Mouse (Mus musculus): ENCODE measurements around the gene Sntb2. TPM values are rescaled to one million over a fixed set of nuclear protein-coding genes. Genes with fewer than 3 reads are reported as not detected.

Gene Sntb2
- total and polyA plus RNA-seq, 3 experiments, result 0.86 to 2.3 (median 1.3) TPM

DNA sequence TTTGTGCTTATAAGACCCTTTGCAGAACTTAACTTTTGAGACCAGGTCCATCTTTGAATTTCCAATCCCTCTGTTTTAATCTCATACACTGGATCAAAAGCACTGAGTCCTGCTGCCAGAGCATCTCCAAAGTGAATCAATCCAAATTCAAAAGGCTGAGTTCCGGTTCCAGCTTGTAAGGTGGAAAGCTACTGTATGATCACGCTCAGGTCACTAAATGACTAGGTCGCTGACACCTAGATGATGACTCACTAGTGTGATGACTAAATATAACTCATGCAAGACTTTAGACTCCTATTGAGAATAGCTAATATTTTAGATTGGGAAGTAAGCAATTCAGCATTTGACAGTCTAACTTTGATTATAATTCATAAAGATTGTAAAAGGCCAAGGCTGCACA, 46.7 kb upstream of the Sntb2 start:
- Histone ChIP-seq H3K9ac (ENCODE audit: insufficient read depth, low read depth) (no peak overlapping the region), H3K4me1 (ENCODE audit: control insufficient read depth in 1 of 2, insufficient read depth in 2 of 2) (peaks cover 13 to 39% of the 10 kb centered on the region in 2 experiments), H3K79me2 (replicated peaks; ENCODE audit: control insufficient read depth, extremely low read depth, insufficient read depth, poor library complexity, severe bottlenecking) (peaks cover 73% of the 10 kb centered on the region), H3K27ac (ENCODE audit: insufficient read depth, low read depth) (0 out of 2 replicates have a peak overlapping the region, but pooled peaks have one; percentile 40), H3K9me3 (replicated peaks; ENCODE audit: low read length) (no peaks in the 10 kb centered on the region), H3K27me3 (replicated peaks) (no peaks in the 10 kb centered on the region), H3K4me2 (ENCODE audit: insufficient read depth, low read depth, poor library complexity, severe bottlenecking) (peak overlapping the region; percentile 42), H3K36me3 (replicated peaks in 1 of 2; ENCODE audit: control insufficient read depth in 1 of 2, insufficient read depth in 1 of 2, low read length in 1 of 2) (peaks cover 30 to 58% of the 10 kb centered on the region in 2 experiments), H3K4me3 (replicated peaks in 1 of 3; ENCODE audit: low read depth in 2 of 3, low read length in 2 of 3, poor library complexity in 1 of 3) (no peak overlapping the region)
- dilution Hi-C loops (cut with MboI; ENCODE audit: extremely low pct_ligation_motif_present, extremely low pct_unique_long_range_greater_than_20kb, low sequenced_read_pairs) (no loop called here), in situ Hi-C loops (cut with MboI; ENCODE audit: low pct_ligation_motif_present, low pct_unique_long_range_greater_than_20kb, low sequenced_read_pairs) (loop anchor here (5.0 kb wide), 2 partner anchors 82 to 172 kb away; no protein-coding TSS in a partner anchor)
- DNase-seq (ENCODE audit: extremely low read depth), result peak; percentile 65
- peak; percentile 73 for TF ChIP-seq JUN (IDR thresholded peaks at IDR 0.05; ENCODE audit: insufficient read depth, low read depth, low read length)
- TF ChIP-seq IRF4 (IDR thresholded peaks at IDR 0.05; ENCODE audit: low read depth, low read length), result peak; percentile 78
- no peak for TF ChIP-seq CHD1 (IDR thresholded peaks at IDR 0.05; ENCODE audit: low read depth, low read length)
- no peak for TF ChIP-seq ZMIZ1 (IDR thresholded peaks at IDR 0.05; ENCODE audit: low read depth, low read length)
- no peak for TF ChIP-seq E2F4 (IDR thresholded peaks at IDR 0.05; ENCODE audit: insufficient replicate concordance, low read depth, low read length)
- TF ChIP-seq NELFE (IDR thresholded peaks at IDR 0.05; ENCODE audit: low read depth, low read length), result no peak
- peak; percentile 80 for TF ChIP-seq JUND (conservative IDR thresholded peaks at IDR 0.05; ENCODE audit: low read depth, low read length)
- no peak for TF ChIP-seq NRF1 (IDR thresholded peaks at IDR 0.05; ENCODE audit: low read depth, low read length)
- TF ChIP-seq ETS1 (conservative IDR thresholded peaks at IDR 0.05; ENCODE audit: low read depth, low read length), result peak; percentile 68
- peak; percentile 35; the same call in 1 of the 2 replicates for TF ChIP-seq EP300 (IDR thresholded peaks at IDR 0.05; ENCODE audit: low read length)
- no peak for TF ChIP-seq ZNF384 (IDR thresholded peaks at IDR 0.05; ENCODE audit: low read depth, low read length)
- TF ChIP-seq USF2 (conservative IDR thresholded peaks at IDR 0.05; ENCODE audit: low read depth, low read length), result no peak
- no peak for TF ChIP-seq CHD2 (IDR thresholded peaks at IDR 0.05; ENCODE audit: low read length)
- TF ChIP-seq UBTF (IDR thresholded peaks at IDR 0.05; ENCODE audit: low read depth, low read length), result no peak
- TF ChIP-seq MAFK (IDR thresholded peaks at IDR 0.05; ENCODE audit: insufficient replicate concordance, low read length), result no peak
- peak; percentile 37; the same call in 1 of the 2 replicates for TF ChIP-seq MEF2A (IDR thresholded peaks at IDR 0.05; ENCODE audit: borderline replicate concordance, low read depth, low read length)
- TF ChIP-seq BHLHE40 (IDR thresholded peaks at IDR 0.05; ENCODE audit: low read depth, low read length), result peak; percentile 78

GRCm38 (mm10) chr8:106892210-106892805, 43.2 kb upstream of the Sntb2 start:
- peak; percentile 78 for DNase-seq (ENCODE audit: extremely low read depth)
- Histone ChIP-seq H3K27ac (ENCODE audit: insufficient read depth, low read depth) (peak overlapping the region; percentile 72; the same call in 1 of the 2 replicates), H3K4me2 (ENCODE audit: insufficient read depth, low read depth, poor library complexity, severe bottlenecking) (peak overlapping the region; percentile 83), H3K27me3 (replicated peaks) (no peaks in the 10 kb centered on the region), H3K9ac (ENCODE audit: insufficient read depth, low read depth) (peak overlapping the region; percentile 92), H3K79me2 (replicated peaks; ENCODE audit: control insufficient read depth, extremely low read depth, insufficient read depth, poor library complexity, severe bottlenecking) (peaks cover 86% of the 10 kb centered on the region), H3K36me3 (replicated peaks in 1 of 2; ENCODE audit: control insufficient read depth in 1 of 2, insufficient read depth in 1 of 2, low read length in 1 of 2) (peaks cover 18 to 51% of the 10 kb centered on the region in 2 experiments), H3K4me1 (ENCODE audit: control insufficient read depth in 1 of 2, insufficient read depth in 2 of 2) (peaks cover 21 to 68% of the 10 kb centered on the region in 2 experiments), H3K9me3 (replicated peaks; ENCODE audit: low read length) (no peaks in the 10 kb centered on the region), H3K4me3 (replicated peaks in 1 of 3; ENCODE audit: low read depth in 2 of 3, low read length in 2 of 3, poor library complexity in 1 of 3) (peak overlapping the region; percentile 83 to 99 (median 87))
- dilution Hi-C loops (cut with MboI; ENCODE audit: extremely low pct_ligation_motif_present, extremely low pct_unique_long_range_greater_than_20kb, low sequenced_read_pairs) (no loop called here), in situ Hi-C loops (cut with MboI; ENCODE audit: low pct_ligation_motif_present, low pct_unique_long_range_greater_than_20kb, low sequenced_read_pairs) (no loop called here)
- TF ChIP-seq UBTF (IDR thresholded peaks at IDR 0.05; ENCODE audit: low read depth, low read length) (no peak), ZMIZ1 (IDR thresholded peaks at IDR 0.05; ENCODE audit: low read depth, low read length) (no peak), ZNF384 (IDR thresholded peaks at IDR 0.05; ENCODE audit: low read depth, low read length) (no peak), EP300 (IDR thresholded peaks at IDR 0.05; ENCODE audit: low read length) (no peak), TBP (conservative IDR thresholded peaks at IDR 0.05; ENCODE audit: low read depth, low read length) (no peak), KAT2A (IDR thresholded peaks at IDR 0.05; ENCODE audit: insufficient replicate concordance, low read length) (no peak), RAD21 (IDR thresholded peaks at IDR 0.05; ENCODE audit: low read depth, low read length) (no peak), MAX (IDR thresholded peaks at IDR 0.05; ENCODE audit: low read length) (peak; percentile 97), SIN3A (IDR thresholded peaks at IDR 0.05; ENCODE audit: low read length) (no peak; the same call in 1 of the 2 replicates), USF2 (conservative IDR thresholded peaks at IDR 0.05; ENCODE audit: low read depth, low read length) (peak; percentile 66), SMC3 (IDR thresholded peaks at IDR 0.05; ENCODE audit: low read depth, low read length) (no peak), MAZ (IDR thresholded peaks at IDR 0.05; ENCODE audit: low read depth, low read length) (peak; percentile 4; the same call in 1 of the 2 replicates), CTCF (conservative IDR thresholded peaks at IDR 0.05 in 1 of 2, IDR thresholded peaks at IDR 0.05 in 1 of 2; ENCODE audit: low read depth in 2 of 2, low read length in 2 of 2) (no peak), IRF4 (IDR thresholded peaks at IDR 0.05; ENCODE audit: low read depth, low read length) (no peak), MXI1 (IDR thresholded peaks at IDR 0.05; ENCODE audit: low read depth, low read length) (peak; percentile 91), POLR2A (IDR thresholded peaks at IDR 0.05; ENCODE audit: low read depth, low read length) (peak; percentile 26; the same call in 1 of the 2 replicates), RCOR1 (conservative IDR thresholded peaks at IDR 0.05; ENCODE audit: low read depth, low read length) (no peak), NRF1 (IDR thresholded peaks at IDR 0.05; ENCODE audit: low read depth, low read length) (no peak), ZC3H11A (IDR thresholded peaks at IDR 0.05; ENCODE audit: low read depth, low read length) (no peak), MEF2A (IDR thresholded peaks at IDR 0.05; ENCODE audit: borderline replicate concordance, low read depth, low read length) (no peak), HCFC1 (IDR thresholded peaks at IDR 0.05; ENCODE audit: low read depth, low read length) (no peak)

Measured in CH12.LX (cell line).